Mouse (Mus musculus) brain, embryonic 14.5 days (tissue): ENCODE data around the gene Qsox2.

Experiments used
- CTCF ChIP-seq: fragments of 200-500 bp; IDR thresholded peaks from 2 replicates; pipeline ENCODE4 v1.5.1; 2012; ENCODE audit warnings: inconsistent platforms, mild to moderate bottlenecking, moderate library complexity, borderline replicate concordance; ENCODE audit not compliant: insufficient read depth, insufficient read length; ENCODE audit errors: extremely low read depth
- POLR2A ChIP-seq: fragments of 200-500 bp; IDR thresholded peaks from 2 replicates; pipeline ENCODE4 v1.6.1; 2012; ENCODE audit warnings: mild to moderate bottlenecking, inconsistent platforms, borderline replicate concordance; ENCODE audit not compliant: poor library complexity, insufficient read depth, insufficient read length, severe bottlenecking; ENCODE audit errors: extremely low read depth

GRCm38 (mm10) chr2:26168843-26169579, 68.3 kb downstream of the Qsox2 start:
- TF ChIP-seq POLR2A (no peak), CTCF (no peak)
